Mouse (Mus musculus) ovary, postnatal 14 days (tissue): Measurements from ENCODE around the gene Doc2g.

Source experiments
- DNase-seq: peaks from one replicate; pipeline ENCODE4 v3.0.0; 2022; ENCODE audit warnings: low spot score

The Doc2g gene

GRCm38 (mm10) chr19:4052516-4053030, 49.5 kb downstream of the Doc2g start:
- no peak for DNase-seq

- no peak for DNase-seq
These were observed 51.5 kb downstream of the Doc2g start for GRCm38 (mm10) chr19:4054613-4055012.

GRCm38 (mm10) chr19:4055216-4055946, 52.3 kb downstream of the Doc2g start:
- no peak for DNase-seq

- no peak for DNase-seq
These were observed 53.0 kb downstream of the Doc2g start for GRCm38 (mm10) chr19:4055947-4056693.
